1 mouse cellular context compared by ENCODE assay signal in genomic region chr9:66059583-66060307, GRCm38 (mm10).
TF ChIP-seq lines count a peak whose summit lies in the region.

Ppib (plus strand) TSS chr9:66060222.

TF ChIP-seq in MEL, 35 proteins besides CTCF, POLR2A, EP300 and RAD21 (continued from another document):
- TF ChIP-seq USF2 (IDR thresholded peaks at IDR 0.05; ENCODE audit: borderline replicate concordance in 1 of 2, insufficient read depth in 1 of 2, low read depth in 1 of 2, low read length in 2 of 2) = no peak
- peak; percentile 77 for TF ChIP-seq TBP (IDR thresholded peaks at IDR 0.05; ENCODE audit: low read depth, low read length)
- no peak for TF ChIP-seq MEF2A (IDR thresholded peaks at IDR 0.05; ENCODE audit: extremely low read depth, insufficient replicate concordance, low read depth, low read length, poor library complexity, severe bottlenecking)
